Mouse (Mus musculus): ENCODE results near the gene Mrpl22.

DNA sequence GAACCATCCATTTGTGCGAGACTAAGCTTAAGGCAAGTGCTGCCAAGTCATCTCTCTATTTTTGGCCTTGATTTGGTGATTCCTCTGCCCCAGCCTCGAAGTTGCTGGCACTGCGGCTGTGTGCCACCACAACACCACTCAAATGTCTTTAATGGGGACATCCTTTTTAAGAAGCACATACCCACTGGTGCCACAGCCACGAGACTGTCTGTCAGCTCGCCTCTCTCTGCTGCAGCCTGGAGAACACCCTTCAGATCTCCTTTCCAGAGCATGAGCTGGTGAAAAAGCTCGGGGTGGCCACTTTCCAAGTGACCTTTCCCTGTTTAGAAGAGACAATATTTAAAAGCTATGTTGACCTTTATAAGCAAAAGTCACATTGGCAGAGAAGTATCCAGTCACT lies 34.8 kb upstream of the Mrpl22 start:
- TF ChIP-seq CTCF (IDR thresholded peaks at IDR 0.05; ENCODE audit: control insufficient read depth, insufficient read depth, insufficient replicate concordance, low read depth, low read length) (no peak), POLR2A (IDR thresholded peaks at IDR 0.05; ENCODE audit: control insufficient read depth, low read depth, low read length) (no peak)
